Mouse (Mus musculus) forebrain, embryonic 15.5 days (tissue): ENCODE results near the gene Zfyve21. TPM values are rescaled to one million over a fixed set of nuclear protein-coding genes. Genes with fewer than 3 reads are reported as not detected.
A peak's percentile ranks its signal among the peaks of the same experiment; 100 is the strongest.

Experiments
- ATAC-seq: fragments of 200-750 bp; cut with Nextera tagmentation; replicated peaks from 2 replicates; pipeline ENCODE4 v1.8.0; 2017; ENCODE audit warnings: mild to moderate bottlenecking, moderate TSS enrichment, moderate library complexity
- H3K27ac ChIP-seq: fragments of 300-500 bp; sonication (generic); replicated peaks from 2 replicates; pipeline ENCODE4 v1.5.1; 2015; ENCODE audit warnings: mild to moderate bottlenecking, inconsistent platforms
- H3K27me3 ChIP-seq: fragments of 300-500 bp; sonication (generic); 2 replicates; pipeline ENCODE4 v1.6.1; 2015; ENCODE audit warnings: inconsistent platforms
- H3K36me3 ChIP-seq: fragments of 300-500 bp; sonication (generic); 2 replicates; pipeline ENCODE4 v1.6.1; 2015; ENCODE audit warnings: mild to moderate bottlenecking, inconsistent platforms
- H3K4me1 ChIP-seq: fragments of 300-500 bp; sonication (generic); 2 replicates; pipeline ENCODE4 v1.6.1; 2015; ENCODE audit warnings: inconsistent platforms
- H3K4me2 ChIP-seq: fragments of 300-500 bp; sonication (generic); replicated peaks from 2 replicates; pipeline ENCODE4 v1.6.1; 2015; ENCODE audit warnings: mild to moderate bottlenecking, inconsistent platforms
- H3K4me3 ChIP-seq: fragments of 300-500 bp; sonication (generic); 2 replicates; pipeline ENCODE4 v1.5.1; 2015; ENCODE audit warnings: mild to moderate bottlenecking, inconsistent platforms
- H3K9ac ChIP-seq: fragments of 300-500 bp; sonication (generic); replicated peaks from 2 replicates; pipeline ENCODE4 v1.6.1; 2015; ENCODE audit warnings: mild to moderate bottlenecking, inconsistent platforms
- H3K9me3 ChIP-seq: fragments of 300-500 bp; sonication (generic); 2 replicates; pipeline ENCODE4 v1.6.1; 2016; ENCODE audit warnings: inconsistent platforms
- WGBS: fragments of 180-500 bp; shearing (Covaris S2); methylation state at CpG from one replicate; pipeline ENCODE4 v1.1.7; 2015; ENCODE audit warnings: mixed read lengths; 5-methylcytosine and 5-hydroxymethylcytosine counted together
- polyA plus RNA-seq: library from polyadenylated mRNA; unstranded; fragments of >200 nt; fragmentation: Nextera tagmentation; extraction: Ambion mirVana; gene quantifications from 2 replicates; pipeline ENCODE4 v1.2.1, GENCODE M21; 2015

Gene Zfyve21
- polyA plus RNA-seq, 1 experiment from 2014 or later = 41.7 TPM

- H3K27ac ChIP-seq = no peak overlapping the region
- H3K36me3 ChIP-seq = no peaks in the 10 kb centered on the region
- no peaks in the 10 kb centered on the region for H3K4me1 ChIP-seq
- no peak overlapping the region for H3K4me2 ChIP-seq
- no peak for ATAC-seq
- no peak overlapping the region for H3K9ac ChIP-seq
- no peaks in the 10 kb centered on the region for H3K9me3 ChIP-seq
- no peak overlapping the region for H3K4me3 ChIP-seq
- WGBS = 68% methylated on average over 10 of the region's 10 CpGs
- H3K27me3 ChIP-seq = no peaks in the 10 kb centered on the region
Measured at GRCm38 (mm10) chr12:111853011-111853436, 39.1 kb downstream of the Zfyve21 start.

GRCm38 (mm10) chr12:111853546-111853945 is 39.6 kb downstream of the Zfyve21 start:
- WGBS = 77% methylated on average over 4 of the region's 4 CpGs
- Histone ChIP-seq H3K27me3 (no peaks in the 10 kb centered on the region), H3K4me3 (no peak overlapping the region), H3K4me2 (no peak overlapping the region), H3K9me3 (no peaks in the 10 kb centered on the region), H3K4me1 (no peaks in the 10 kb centered on the region), H3K9ac (no peak overlapping the region), H3K36me3 (no peaks in the 10 kb centered on the region), H3K27ac (no peak overlapping the region)
- no peak for ATAC-seq

GRCm38 (mm10) chr12:111855448-111855847 is 41.5 kb downstream of the Zfyve21 start:
- no peak overlapping the region for H3K9ac ChIP-seq

GRCm38 (mm10) chr12:111864206-111864824 is 50.3 kb downstream of the Zfyve21 start:
- Histone ChIP-seq H3K4me1 (no peaks in the 10 kb centered on the region), H3K9me3 (no peaks in the 10 kb centered on the region), H3K9ac (no peak overlapping the region), H3K4me2 (no peak overlapping the region), H3K4me3 (no peak overlapping the region), H3K27ac (no peak overlapping the region), H3K36me3 (no peaks in the 10 kb centered on the region), H3K27me3 (no peaks in the 10 kb centered on the region)
- 83% methylated on average over 4 of the region's 4 CpGs for WGBS
- ATAC-seq = no peak

More at GRCm38 (mm10) chr12:111855448-111855847, 41.5 kb downstream of the Zfyve21 start:
- Histone ChIP-seq H3K4me1 (no peaks in the 10 kb centered on the region), H3K9me3 (no peaks in the 10 kb centered on the region), H3K4me2 (no peak overlapping the region), H3K27ac (no peak overlapping the region), H3K4me3 (no peak overlapping the region), H3K27me3 (no peaks in the 10 kb centered on the region), H3K36me3 (no peaks in the 10 kb centered on the region)
- no peak for ATAC-seq
- WGBS = 96% methylated on average over 2 of the region's 2 CpGs

- H3K4me2 ChIP-seq = no peak overlapping the region
- no peaks in the 10 kb centered on the region for H3K9me3 ChIP-seq
- 83% methylated on average over 1 of the region's 1 CpGs for WGBS
- ATAC-seq = no peak
- H3K9ac ChIP-seq = no peak overlapping the region
- no peak overlapping the region for H3K27ac ChIP-seq
- H3K4me3 ChIP-seq = no peak overlapping the region
- H3K27me3 ChIP-seq = no peaks in the 10 kb centered on the region
- no peaks in the 10 kb centered on the region for H3K4me1 ChIP-seq
- H3K36me3 ChIP-seq = 0 out of 2 replicates have a peak, but pooled peaks cover 2% of the 10 kb centered on the region
Measured at GRCm38 (mm10) chr12:111869806-111870205, 55.8 kb downstream of the Zfyve21 start.

GRCm38 (mm10) chr12:111870811-111871210 is 56.8 kb downstream of the Zfyve21 start:
- no peaks in the 10 kb centered on the region for H3K4me1 ChIP-seq
- no peak overlapping the region for H3K4me3 ChIP-seq
- H3K27ac ChIP-seq = no peak overlapping the region
- H3K4me2 ChIP-seq = no peak overlapping the region
- no peak for ATAC-seq
- H3K9me3 ChIP-seq = no peaks in the 10 kb centered on the region
- 0 out of 2 replicates have a peak, but pooled peaks cover 2% of the 10 kb centered on the region for H3K36me3 ChIP-seq
- H3K9ac ChIP-seq = no peak overlapping the region
- WGBS = 92% methylated on average over 7 of the region's 7 CpGs
- no peaks in the 10 kb centered on the region for H3K27me3 ChIP-seq

- 95% methylated on average over 5 of the region's 5 CpGs for WGBS
Measured at GRCm38 (mm10) chr12:111872079-111872478, 58.1 kb downstream of the Zfyve21 start.

GRCm38 (mm10) chr12:111874601-111875140 is 60.7 kb downstream of the Zfyve21 start:
- no peaks in the 10 kb centered on the region for H3K4me1 ChIP-seq
- H3K4me3 ChIP-seq = no peak overlapping the region
- H3K9me3 ChIP-seq = no peaks in the 10 kb centered on the region
- H3K36me3 ChIP-seq = 0 out of 2 replicates have a peak, but pooled peaks cover 2% of the 10 kb centered on the region
- no peak overlapping the region for H3K9ac ChIP-seq
- H3K4me2 ChIP-seq = no peak overlapping the region
- no peak for ATAC-seq
- H3K27me3 ChIP-seq = no peaks in the 10 kb centered on the region
- H3K27ac ChIP-seq = no peak overlapping the region
- WGBS = 87% methylated on average over 1 of the region's 1 CpGs

More at GRCm38 (mm10) chr12:111872079-111872478, 58.1 kb downstream of the Zfyve21 start:
- no peak overlapping the region for H3K4me2 ChIP-seq
- H3K27me3 ChIP-seq = no peaks in the 10 kb centered on the region
- ATAC-seq = no peak
- no peak overlapping the region for H3K9ac ChIP-seq
- 0 out of 2 replicates have a peak, but pooled peaks cover 2% of the 10 kb centered on the region for H3K36me3 ChIP-seq
- H3K4me3 ChIP-seq = no peak overlapping the region
- H3K4me1 ChIP-seq = no peaks in the 10 kb centered on the region
- no peaks in the 10 kb centered on the region for H3K9me3 ChIP-seq
- no peak overlapping the region for H3K27ac ChIP-seq

GRCm38 (mm10) chr12:111875499-111875898 is 61.5 kb downstream of the Zfyve21 start:
- 85% methylated on average over 3 of the region's 3 CpGs for WGBS

GRCm38 (mm10) chr12:111878213-111878612 is 64.2 kb downstream of the Zfyve21 start:
- 9% methylated on average over 3 of the region's 3 CpGs for WGBS

More at GRCm38 (mm10) chr12:111875499-111875898, 61.5 kb downstream of the Zfyve21 start:
- no peak overlapping the region for H3K4me2 ChIP-seq
- no peak overlapping the region for H3K9ac ChIP-seq
- H3K9me3 ChIP-seq = no peaks in the 10 kb centered on the region
- no peak overlapping the region for H3K4me3 ChIP-seq
- H3K27me3 ChIP-seq = no peaks in the 10 kb centered on the region
- H3K36me3 ChIP-seq = 0 out of 2 replicates have a peak, but pooled peaks cover 2% of the 10 kb centered on the region
- no peak overlapping the region for H3K27ac ChIP-seq
- H3K4me1 ChIP-seq = no peaks in the 10 kb centered on the region
- ATAC-seq = no peak

More at GRCm38 (mm10) chr12:111878213-111878612, 64.2 kb downstream of the Zfyve21 start:
- no peaks in the 10 kb centered on the region for H3K9me3 ChIP-seq
- ATAC-seq = peak; percentile 72
- no peaks in the 10 kb centered on the region for H3K27me3 ChIP-seq
- no peaks in the 10 kb centered on the region for H3K4me1 ChIP-seq
- H3K9ac ChIP-seq = no peak overlapping the region
- H3K4me2 ChIP-seq = no peak overlapping the region
- H3K27ac ChIP-seq = no peak overlapping the region
- H3K4me3 ChIP-seq = no peak overlapping the region
- no peaks in the 10 kb centered on the region for H3K36me3 ChIP-seq
